28 mouse cellular contexts compared by ENCODE assay signal in the genomic region with DNA sequence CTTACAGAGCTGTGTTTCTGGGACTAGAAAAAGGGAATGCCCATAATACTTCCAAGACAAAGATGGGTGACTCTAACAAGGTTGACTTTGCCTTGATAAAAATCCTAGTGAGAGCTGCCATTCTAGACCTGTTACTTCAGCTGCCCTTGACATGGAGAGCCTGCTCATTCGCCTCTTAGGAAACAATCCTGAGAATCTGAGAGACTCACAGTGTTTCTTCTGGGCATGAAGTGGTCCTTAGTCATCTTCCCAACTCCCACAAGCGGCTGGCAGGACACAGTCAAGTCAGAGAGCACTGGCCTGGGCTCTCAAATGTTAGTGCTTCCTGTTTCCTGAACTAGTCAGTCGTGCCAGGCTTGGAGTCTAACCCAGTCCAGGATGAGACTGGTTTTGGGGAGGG.
DNase-seq lines count a peak whose midpoint lies in the region; ATAC-seq and TF ChIP-seq lines count a peak whose summit lies in the region.
"Had no signal": no experiment of that assay in that cellular context is flagged by ENCODE, and none has a peak within 500 bp of the region (broad histone marks: within the 10 kb centered on the region; RNA-seq: fewer than 3 reads in every experiment).

No protein-coding gene starts in this region.

- H3K9ac ChIP-seq in heart, adult 2 months (ENCODE audit: low read depth, low read length): no peak overlapping the region
- H3K9ac ChIP-seq in midbrain, embryonic 11.5 days (ENCODE audit: low read length): no peak overlapping the region
- H3K9ac ChIP-seq in intestine, embryonic 16.5 days (ENCODE audit: low read depth, low read length): no peak overlapping the region
- H3K9ac ChIP-seq: forebrain, embryonic 13.5 days; heart, embryonic 15.5 days; hindbrain, embryonic 13.5 days; limb, embryonic 13.5 days; midbrain, embryonic 15.5 days; neural tube, embryonic 15.5 days; stomach, embryonic 15.5 days had no signal

- intact Hi-C loops in heart, adult 2 months (cut with DNase I): loop anchor here (5.0 kb wide), 1 partner anchor 52 kb away; no protein-coding TSS in a partner anchor
- intact Hi-C loops in left cerebral cortex, adult 2 months (cut with DNase I): loop anchor here (5.0 kb wide), 1 partner anchor 302 kb away; no protein-coding TSS in a partner anchor

- no peaks in the 10 kb centered on the region for H3K27me3 ChIP-seq in heart, adult 2 months (ENCODE audit: control insufficient read depth, insufficient read depth, low read length)
- H3K27me3 ChIP-seq in midbrain, embryonic 11.5 days (ENCODE audit: control insufficient read depth, insufficient read depth, low read length): no peaks in the 10 kb centered on the region
- H3K27me3 ChIP-seq in midbrain, embryonic 10.5 days (ENCODE audit: low read depth, poor library complexity, severe bottlenecking): no peaks in the 10 kb centered on the region
- no peaks in the 10 kb centered on the region for H3K27me3 ChIP-seq in intestine, embryonic 16.5 days (replicated peaks; ENCODE audit: control insufficient read depth, insufficient read depth, low read length)
- H3K27me3 ChIP-seq: forebrain, embryonic 13.5 days; heart, embryonic 15.5 days; hindbrain, embryonic 13.5 days; limb, embryonic 13.5 days; midbrain, embryonic 15.5 days; neural tube, embryonic 15.5 days; stomach, embryonic 15.5 days had no signal

- TF ChIP-seq CTCF in heart, adult 2 months (IDR thresholded peaks at IDR 0.05): no peak
- no peak for TF ChIP-seq CTCF in left cerebral cortex, adult 2 months (IDR thresholded peaks at IDR 0.05)

- peaks cover 3% of the 10 kb centered on the region for H3K36me3 ChIP-seq in heart, adult 2 months (ENCODE audit: control insufficient read depth, insufficient read depth, low read length)
- H3K36me3 ChIP-seq in midbrain, embryonic 11.5 days (ENCODE audit: control insufficient read depth, insufficient read depth, low read length): no peaks in the 10 kb centered on the region
- 0 out of 2 replicates have a peak, but pooled peaks cover 6% of the 10 kb centered on the region for H3K36me3 ChIP-seq in midbrain, embryonic 10.5 days
- no peaks in the 10 kb centered on the region for H3K36me3 ChIP-seq in intestine, embryonic 16.5 days (ENCODE audit: control insufficient read depth, insufficient read depth, low read length)
- H3K36me3 ChIP-seq: heart, embryonic 15.5 days had no signal

- no peaks in the 10 kb centered on the region for H3K9me3 ChIP-seq in midbrain, embryonic 11.5 days (ENCODE audit: control insufficient read depth, low read length)
- no peaks in the 10 kb centered on the region for H3K9me3 ChIP-seq in midbrain, embryonic 10.5 days (replicated peaks)
- no peaks in the 10 kb centered on the region for H3K9me3 ChIP-seq in intestine, embryonic 16.5 days (ENCODE audit: control insufficient read depth, low read length)
- H3K9me3 ChIP-seq: forebrain, embryonic 13.5 days; heart, embryonic 15.5 days; hindbrain, embryonic 13.5 days; limb, embryonic 13.5 days; midbrain, embryonic 15.5 days; neural tube, embryonic 15.5 days; stomach, embryonic 15.5 days had no signal

- 36% methylated on average over 3 of the region's 3 CpGs for WGBS in heart, adult 2 months
- WGBS in midbrain, embryonic 11.5 days: 79% methylated on average over 3 of the region's 3 CpGs
- 79% methylated on average over 3 of the region's 3 CpGs for WGBS in midbrain, embryonic 10.5 days
- WGBS in intestine, embryonic 16.5 days: 60% methylated on average over 3 of the region's 3 CpGs

- no peak for ATAC-seq in midbrain, embryonic 11.5 days (ENCODE audit: low FRiP score)
- no peak for ATAC-seq in intestine, embryonic 16.5 days
- ATAC-seq: forebrain, embryonic 13.5 days; intestine, postnatal 0 days; midbrain, embryonic 15.5 days had no signal

- H3K4me1 ChIP-seq in heart, adult 2 months (ENCODE audit: control insufficient read depth, insufficient read depth, low read length): peaks cover 7% of the 10 kb centered on the region
- H3K4me1 ChIP-seq in midbrain, embryonic 11.5 days (ENCODE audit: control insufficient read depth, insufficient read depth, low read length): no peaks in the 10 kb centered on the region
- peaks cover 10% of the 10 kb centered on the region for H3K4me1 ChIP-seq in midbrain, embryonic 10.5 days
- H3K4me1 ChIP-seq in intestine, embryonic 16.5 days (ENCODE audit: control insufficient read depth, insufficient read depth, low read length): no peaks in the 10 kb centered on the region
- H3K4me1 ChIP-seq: forebrain, embryonic 13.5 days; midbrain, embryonic 15.5 days; stomach, embryonic 15.5 days had no signal

- H3K4me3 ChIP-seq in heart, adult 2 months: no peak overlapping the region
- H3K4me3 ChIP-seq in left cerebral cortex, adult 2 months: no peak overlapping the region
- no peak overlapping the region for H3K4me3 ChIP-seq in midbrain, embryonic 11.5 days (ENCODE audit: low read depth, low read length)
- H3K4me3 ChIP-seq in midbrain, embryonic 10.5 days: no peak overlapping the region
- no peak overlapping the region for H3K4me3 ChIP-seq in intestine, embryonic 16.5 days (ENCODE audit: low read length)
- H3K4me3 ChIP-seq: forebrain, embryonic 13.5 days; heart, embryonic 15.5 days; hindbrain, embryonic 13.5 days; limb, embryonic 13.5 days; midbrain, embryonic 15.5 days; neural tube, embryonic 15.5 days; stomach, embryonic 15.5 days had no signal

- H3K27ac ChIP-seq in heart, adult 2 months: peak overlapping the region; percentile 31
- peak overlapping the region; percentile 55 for H3K27ac ChIP-seq in left cerebral cortex, adult 2 months
- H3K27ac ChIP-seq in midbrain, embryonic 11.5 days (ENCODE audit: low read depth, low read length): no peak overlapping the region
- no peak overlapping the region for H3K27ac ChIP-seq in midbrain, embryonic 10.5 days (replicated peaks)
- no peak overlapping the region for H3K27ac ChIP-seq in intestine, embryonic 16.5 days (ENCODE audit: low read length)
- H3K27ac ChIP-seq: forebrain, embryonic 13.5 days; heart, embryonic 15.5 days; hindbrain, embryonic 13.5 days; limb, embryonic 13.5 days; macrophage; midbrain, embryonic 15.5 days; neural tube, embryonic 15.5 days; stomach, embryonic 15.5 days had no signal

- no peaks in the 10 kb centered on the region for H3K79me2 ChIP-seq in heart, adult 2 months (replicated peaks; ENCODE audit: control insufficient read depth, insufficient read depth, low read length)

- TF ChIP-seq EP300 in heart, adult 2 months (IDR thresholded peaks at IDR 0.05; ENCODE audit: insufficient read depth, low read depth, low read length): no peak

- TF ChIP-seq POLR2A in heart, adult 2 months (IDR thresholded peaks at IDR 0.05; ENCODE audit: insufficient read depth, low read depth, low read length): no peak

- no peak for DNase-seq in heart, adult 2 months
- DNase-seq in heart, postnatal 4 days: no peak
- DNase-seq in left cerebral cortex, adult 2 months (ENCODE audit: extremely low spot score in 1 of 2, low spot score in 2 of 2): no peak
- no peak for DNase-seq in left cerebral cortex, adult 18-20 months (ENCODE audit: low spot score in 2 of 2)
- DNase-seq in midbrain, embryonic 11.5 days (ENCODE audit: low spot score, missing footprints): peak; percentile 53
- no peak for DNase-seq in midbrain, embryonic 10.5 days (ENCODE audit: low spot score)
- DNase-seq: adrenal gland, postnatal 25 days; cerebellum, adult 18-20 months; cerebellum, postnatal 10 days; gastrocnemius, postnatal 14 days; heart, postnatal 36 days; kidney, adult 9 months; kidney, postnatal 10 days; layer of hippocampus, adult 9-11 months; retina, postnatal 1 day; right cerebral cortex, postnatal 25 days; thymus, postnatal 14 days had no signal

- H3K4me2 ChIP-seq in midbrain, embryonic 11.5 days: no peak overlapping the region
- no peak overlapping the region for H3K4me2 ChIP-seq in intestine, embryonic 16.5 days (ENCODE audit: low read depth, low read length)
- H3K4me2 ChIP-seq: forebrain, embryonic 13.5 days; heart, embryonic 15.5 days; hindbrain, embryonic 13.5 days; limb, embryonic 13.5 days; liver, embryonic 11.5 days; midbrain, embryonic 15.5 days; neural tube, embryonic 15.5 days; stomach, embryonic 15.5 days had no signal

Comparison
In these comparisons a context has a peak if more than half of its experiments do, and no peak if none do; other contexts are left out.
1. H3K27ac ChIP-seq: peak in heart, adult 2 months (single experiment) and left cerebral cortex, adult 2 months (single experiment); none in midbrain, embryonic 11.5 days (single experiment), midbrain, embryonic 10.5 days (single experiment) and intestine, embryonic 16.5 days (single experiment).